Mouse (Mus musculus): ENCODE measurements around the gene Dnajb2. TPM values are rescaled to one million over a fixed set of nuclear protein-coding genes. Genes with fewer than 3 reads are reported as not detected.

Dnajb2 gene
- polyA plus RNA-seq, 1 experiment from 2014 or later, result 17.8 TPM

- Histone ChIP-seq H3K27ac (ENCODE audit: low read depth, low read length) (no peak overlapping the region), H3K27me3 (ENCODE audit: control insufficient read depth, insufficient read depth, low read length) (no peaks in the 10 kb centered on the region), H3K9ac (ENCODE audit: low read depth, low read length) (no peak overlapping the region), H3K4me2 (replicated peaks; ENCODE audit: low read depth, low read length) (no peak overlapping the region), H3K4me3 (ENCODE audit: low read depth, low read length) (no peak overlapping the region), H3K9me3 (ENCODE audit: control insufficient read depth, low read length) (no peaks in the 10 kb centered on the region), H3K4me1 (replicated peaks; ENCODE audit: control insufficient read depth, insufficient read depth, low read length) (peaks cover 3% of the 10 kb centered on the region; the same call in 1 of the 2 replicates), H3K36me3 (ENCODE audit: control insufficient read depth, insufficient read depth, low read length) (no peaks in the 10 kb centered on the region)
- no peak for DNase-seq (ENCODE audit: low spot score)
- WGBS, result 85% methylated on average over 10 of the region's 10 CpGs
- no peak for ATAC-seq (ENCODE audit: low FRiP score)
Observed at GRCm38 (mm10) chr1:75239591-75239990, 3.4 kb downstream of the Dnajb2 start.

- no peak for ATAC-seq (ENCODE audit: low FRiP score)
Observed at GRCm38 (mm10) chr1:75243411-75243810, 7.2 kb downstream of the Dnajb2 start.

GRCm38 (mm10) chr1:75244175-75244826 is 8.1 kb downstream of the Dnajb2 start:
- no peaks in the 10 kb centered on the region for H3K36me3 ChIP-seq (ENCODE audit: control insufficient read depth, insufficient read depth, low read length)
- H3K27ac ChIP-seq (ENCODE audit: low read depth, low read length), result no peak overlapping the region
- DNase-seq (ENCODE audit: low spot score) (no peak), ATAC-seq (ENCODE audit: low FRiP score) (0 out of 2 replicates have a peak, but pooled peaks have one; percentile 14)
- H3K4me2 ChIP-seq (replicated peaks; ENCODE audit: low read depth, low read length), result no peak overlapping the region
- H3K4me1 ChIP-seq (replicated peaks; ENCODE audit: control insufficient read depth, insufficient read depth, low read length), result no peaks in the 10 kb centered on the region
- no peak overlapping the region for H3K9ac ChIP-seq (ENCODE audit: low read depth, low read length)
- no peaks in the 10 kb centered on the region for H3K9me3 ChIP-seq (ENCODE audit: control insufficient read depth, low read length)
- no peak overlapping the region for H3K4me3 ChIP-seq (ENCODE audit: low read depth, low read length)
- no peaks in the 10 kb centered on the region for H3K27me3 ChIP-seq (ENCODE audit: control insufficient read depth, insufficient read depth, low read length)
- WGBS, result 88% methylated on average over 12 of the region's 12 CpGs

More at GRCm38 (mm10) chr1:75243411-75243810, 7.2 kb downstream of the Dnajb2 start:
- no peak for DNase-seq (ENCODE audit: low spot score)
- Histone ChIP-seq H3K36me3 (ENCODE audit: control insufficient read depth, insufficient read depth, low read length) (no peaks in the 10 kb centered on the region), H3K9ac (ENCODE audit: low read depth, low read length) (no peak overlapping the region), H3K9me3 (ENCODE audit: control insufficient read depth, low read length) (no peaks in the 10 kb centered on the region), H3K27me3 (ENCODE audit: control insufficient read depth, insufficient read depth, low read length) (no peaks in the 10 kb centered on the region), H3K4me2 (replicated peaks; ENCODE audit: low read depth, low read length) (no peak overlapping the region), H3K27ac (ENCODE audit: low read depth, low read length) (no peak overlapping the region), H3K4me1 (replicated peaks; ENCODE audit: control insufficient read depth, insufficient read depth, low read length) (no peaks in the 10 kb centered on the region), H3K4me3 (ENCODE audit: low read depth, low read length) (no peak overlapping the region)
- WGBS, result 90% methylated on average over 14 of the region's 14 CpGs

GRCm38 (mm10) chr1:75244836-75245235 is 8.6 kb downstream of the Dnajb2 start:
- no peaks in the 10 kb centered on the region for H3K4me1 ChIP-seq (replicated peaks; ENCODE audit: control insufficient read depth, insufficient read depth, low read length)
- H3K9ac ChIP-seq (ENCODE audit: low read depth, low read length), result no peak overlapping the region
- peak; percentile 56 for ATAC-seq (ENCODE audit: low FRiP score)
- no peak overlapping the region for H3K27ac ChIP-seq (ENCODE audit: low read depth, low read length)
- no peak overlapping the region for H3K4me3 ChIP-seq (ENCODE audit: low read depth, low read length)
- H3K9me3 ChIP-seq (ENCODE audit: control insufficient read depth, low read length), result no peaks in the 10 kb centered on the region
- DNase-seq (ENCODE audit: low spot score), result peak; percentile 58
- H3K4me2 ChIP-seq (replicated peaks; ENCODE audit: low read depth, low read length), result no peak overlapping the region
- WGBS, result 7% methylated on average over 4 of the region's 4 CpGs
- H3K27me3 ChIP-seq (ENCODE audit: control insufficient read depth, insufficient read depth, low read length), result no peaks in the 10 kb centered on the region
- no peaks in the 10 kb centered on the region for H3K36me3 ChIP-seq (ENCODE audit: control insufficient read depth, insufficient read depth, low read length)

- Histone ChIP-seq H3K9ac (ENCODE audit: low read depth, low read length) (no peak overlapping the region), H3K4me3 (ENCODE audit: low read depth, low read length) (no peak overlapping the region), H3K36me3 (ENCODE audit: control insufficient read depth, insufficient read depth, low read length) (no peaks in the 10 kb centered on the region), H3K4me2 (replicated peaks; ENCODE audit: low read depth, low read length) (no peak overlapping the region), H3K9me3 (ENCODE audit: control insufficient read depth, low read length) (no peaks in the 10 kb centered on the region), H3K27ac (ENCODE audit: low read depth, low read length) (no peak overlapping the region), H3K27me3 (ENCODE audit: control insufficient read depth, insufficient read depth, low read length) (no peaks in the 10 kb centered on the region), H3K4me1 (replicated peaks; ENCODE audit: control insufficient read depth, insufficient read depth, low read length) (0 out of 2 replicates have a peak, but pooled peaks cover 2% of the 10 kb centered on the region)
- DNase-seq (ENCODE audit: low spot score) (no peak), ATAC-seq (ENCODE audit: low FRiP score) (no peak)
- WGBS, result 77% methylated on average over 16 of the region's 16 CpGs
Observed at GRCm38 (mm10) chr1:75247071-75247930, 11.1 kb downstream of the Dnajb2 start.

- no peak overlapping the region for H3K9ac ChIP-seq (ENCODE audit: low read depth, low read length)
- 64% methylated on average over 9 of the region's 9 CpGs for WGBS
Observed at GRCm38 (mm10) chr1:75248041-75248772, 12.0 kb downstream of the Dnajb2 start.

GRCm38 (mm10) chr1:75250498-75250897 is 14.3 kb downstream of the Dnajb2 start:
- Histone ChIP-seq H3K36me3 (ENCODE audit: control insufficient read depth, insufficient read depth, low read length) (no peaks in the 10 kb centered on the region), H3K27me3 (ENCODE audit: control insufficient read depth, insufficient read depth, low read length) (peaks cover 4% of the 10 kb centered on the region; the same call in 1 of the 2 replicates), H3K4me2 (replicated peaks; ENCODE audit: low read depth, low read length) (no peak overlapping the region), H3K9me3 (ENCODE audit: control insufficient read depth, low read length) (no peaks in the 10 kb centered on the region), H3K27ac (ENCODE audit: low read depth, low read length) (no peak overlapping the region), H3K4me3 (ENCODE audit: low read depth, low read length) (no peak overlapping the region), H3K4me1 (replicated peaks; ENCODE audit: control insufficient read depth, insufficient read depth, low read length) (0 out of 2 replicates have a peak, but pooled peaks cover 2% of the 10 kb centered on the region), H3K9ac (ENCODE audit: low read depth, low read length) (no peak overlapping the region)
- ATAC-seq (ENCODE audit: low FRiP score) (no peak), DNase-seq (ENCODE audit: low spot score) (no peak)
- WGBS, result 67% methylated on average over 3 of the region's 3 CpGs

More at GRCm38 (mm10) chr1:75248041-75248772, 12.0 kb downstream of the Dnajb2 start:
- Histone ChIP-seq H3K27me3 (ENCODE audit: control insufficient read depth, insufficient read depth, low read length) (peaks cover 4% of the 10 kb centered on the region; the same call in 1 of the 2 replicates), H3K9me3 (ENCODE audit: control insufficient read depth, low read length) (no peaks in the 10 kb centered on the region), H3K27ac (ENCODE audit: low read depth, low read length) (no peak overlapping the region), H3K4me3 (ENCODE audit: low read depth, low read length) (no peak overlapping the region), H3K4me1 (replicated peaks; ENCODE audit: control insufficient read depth, insufficient read depth, low read length) (0 out of 2 replicates have a peak, but pooled peaks cover 2% of the 10 kb centered on the region), H3K4me2 (replicated peaks; ENCODE audit: low read depth, low read length) (no peak overlapping the region), H3K36me3 (ENCODE audit: control insufficient read depth, insufficient read depth, low read length) (no peaks in the 10 kb centered on the region)
- no peak for DNase-seq (ENCODE audit: low spot score)
- ATAC-seq (ENCODE audit: low FRiP score), result 0 out of 2 replicates have a peak, but pooled peaks have one; percentile 3

All from hindbrain, embryonic 11.5 days (tissue).